Mouse (Mus musculus) lung, postnatal 0 days (tissue): ENCODE results near the gene Arhgef18.

ENCODE experiments used
- CTCF ChIP-seq: IDR thresholded peaks from 2 replicates; pipeline ENCODE4 v1.5.1; 2016; ENCODE audit warnings: antibody characterized with exemption, mild to moderate bottlenecking
- EP300 ChIP-seq: IDR thresholded peaks from 2 replicates; pipeline ENCODE4 v1.6.1; 2016; ENCODE audit warnings: antibody characterized with exemption, mild to moderate bottlenecking, control low read depth

- TF ChIP-seq EP300 (no peak), CTCF (no peak)
Measured at GRCm38 (mm10) chr8:3502217-3502616, 109.4 kb downstream of the Arhgef18 start.
